Mouse (Mus musculus) liver, adult 2 months (tissue): ENCODE measurements at regions not wholly inside any gene's neighbourhood (a gene's known extent, or its start where the extent isn't known, plus 50 kb on each side); places are given as distances from the start of the nearest gene placed in this dataset.

Source experiments
- DNase-seq: peaks from one replicate; pipeline ENCODE4 v3.0.0-alpha.2; 2011; ENCODE audit warnings: low read depth, low spot score; ENCODE audit errors: extremely low read depth
- H3K27ac ChIP-seq: fragments of 200-500 bp; replicated peaks from 2 replicates; pipeline ENCODE4 v1.5.1; 2012; ENCODE audit warnings: low read depth, mild to moderate bottlenecking, control low read depth, inconsistent platforms, low read length; ENCODE audit not compliant: insufficient read depth
- H3K27me3 ChIP-seq: fragments of 200-500 bp; 2 replicates; pipeline ENCODE4 v1.6.1; 2012; ENCODE audit warnings: mild to moderate bottlenecking, moderate library complexity, low read length, inconsistent platforms; ENCODE audit not compliant: control insufficient read depth, insufficient read depth
- H3K36me3 ChIP-seq: fragments of 200-500 bp; 2 replicates; pipeline ENCODE4 v1.6.1; 2012; ENCODE audit warnings: low read length, inconsistent platforms; ENCODE audit not compliant: control insufficient read depth, insufficient read depth
- H3K4me1 ChIP-seq: fragments of 200-500 bp; 2 replicates; pipeline ENCODE4 v1.6.1; 2011; ENCODE audit warnings: low read length; ENCODE audit not compliant: control insufficient read depth, insufficient read depth
- H3K4me3 ChIP-seq: fragments of 200-500 bp; 2 replicates; pipeline ENCODE4 v1.5.1; 2011; ENCODE audit warnings: low read depth, mild to moderate bottlenecking, control low read depth, low read length, moderate library complexity; ENCODE audit not compliant: insufficient read depth
- H3K79me2 ChIP-seq: fragments of 200-500 bp; 2 replicates; pipeline ENCODE4 v1.6.1; 2012; ENCODE audit warnings: inconsistent platforms, mild to moderate bottlenecking, low read length, moderate library complexity; ENCODE audit not compliant: control insufficient read depth, insufficient read depth
- H3K9ac ChIP-seq: fragments of 200-500 bp; 2 replicates; pipeline ENCODE4 v1.6.1; 2012; ENCODE audit warnings: low read depth, mild to moderate bottlenecking, control low read depth, inconsistent platforms, low read length
- CTCF ChIP-seq: fragments of 200-500 bp; IDR thresholded peaks from 2 replicates; pipeline ENCODE4 v1.5.1; 2011; ENCODE audit warnings: low read depth, low read length, control low read depth
- POLR2A ChIP-seq: fragments of 200-500 bp; IDR thresholded peaks from 2 replicates; pipeline ENCODE4 v1.6.1; 2011; ENCODE audit warnings: low read length, control low read depth; ENCODE audit not compliant: insufficient read depth; ENCODE audit errors: extremely low read depth
- WGBS: fragments of 180-500 bp; shearing (Covaris S2); methylation state at CpG from one replicate; pipeline ENCODE4 v1.1.7; 2018; 5-methylcytosine and 5-hydroxymethylcytosine counted together

DNA sequence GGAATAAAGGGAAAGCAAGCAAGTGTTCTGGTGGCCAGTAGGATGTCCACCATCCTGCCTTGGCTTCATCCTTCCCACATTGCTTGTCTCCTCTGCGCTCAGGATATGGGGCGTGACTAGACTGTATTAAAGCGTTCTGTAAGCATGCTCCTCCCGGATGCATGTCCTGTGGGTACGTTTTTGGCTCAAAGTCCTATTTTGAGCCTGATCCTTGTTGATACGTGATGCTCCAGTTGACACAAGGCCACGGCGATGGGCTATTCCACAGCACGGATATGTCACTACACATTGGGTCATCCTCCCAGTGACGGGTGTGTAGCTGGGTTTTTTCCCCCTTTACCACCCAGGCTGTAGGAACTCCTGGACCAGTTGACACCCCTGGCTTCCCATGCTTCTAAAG lies 110.6 kb downstream of the Mn1 start:
- TF ChIP-seq CTCF, result no peak
- TF ChIP-seq POLR2A, result no peak
- H3K27ac ChIP-seq, result no peak overlapping the region
- no peaks in the 10 kb centered on the region for H3K27me3 ChIP-seq
- 87% methylated on average over 10 of the region's 10 CpGs for WGBS
- H3K4me1 ChIP-seq, result no peaks in the 10 kb centered on the region
- no peak overlapping the region for H3K4me3 ChIP-seq
- H3K36me3 ChIP-seq, result no peaks in the 10 kb centered on the region
- no peak for DNase-seq
- H3K79me2 ChIP-seq, result no peaks in the 10 kb centered on the region
- H3K9ac ChIP-seq, result no peak overlapping the region

DNA sequence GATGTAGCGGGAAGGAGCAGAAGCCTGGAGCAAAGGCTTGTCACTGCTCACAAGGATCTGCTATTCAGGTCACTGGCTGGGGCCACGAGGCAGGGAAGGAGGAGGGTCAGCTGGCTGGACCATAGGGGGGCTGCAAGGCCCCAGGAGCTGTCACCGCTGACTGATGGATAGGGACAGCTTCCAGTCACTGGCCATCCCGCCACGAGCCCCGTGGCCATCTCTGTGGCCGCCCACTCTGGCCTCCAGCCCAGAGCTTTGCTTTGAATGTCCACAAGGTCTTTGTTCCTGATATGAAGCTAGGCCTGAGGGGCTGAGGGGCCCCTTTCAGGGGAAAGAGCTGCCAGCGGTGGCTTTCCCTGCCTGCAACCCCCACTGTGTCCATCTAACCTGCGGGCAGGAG lies 111.9 kb downstream of the Mn1 start:
- WGBS, result 62% methylated on average over 9 of the region's 9 CpGs
- H3K4me3 ChIP-seq, result no peak overlapping the region
- H3K79me2 ChIP-seq, result no peaks in the 10 kb centered on the region
- no peak for DNase-seq
- no peak overlapping the region for H3K9ac ChIP-seq
- H3K27ac ChIP-seq, result no peak overlapping the region
- no peaks in the 10 kb centered on the region for H3K4me1 ChIP-seq
- no peaks in the 10 kb centered on the region for H3K27me3 ChIP-seq
- H3K36me3 ChIP-seq, result no peaks in the 10 kb centered on the region
- TF ChIP-seq POLR2A (no peak), CTCF (no peak)

DNA sequence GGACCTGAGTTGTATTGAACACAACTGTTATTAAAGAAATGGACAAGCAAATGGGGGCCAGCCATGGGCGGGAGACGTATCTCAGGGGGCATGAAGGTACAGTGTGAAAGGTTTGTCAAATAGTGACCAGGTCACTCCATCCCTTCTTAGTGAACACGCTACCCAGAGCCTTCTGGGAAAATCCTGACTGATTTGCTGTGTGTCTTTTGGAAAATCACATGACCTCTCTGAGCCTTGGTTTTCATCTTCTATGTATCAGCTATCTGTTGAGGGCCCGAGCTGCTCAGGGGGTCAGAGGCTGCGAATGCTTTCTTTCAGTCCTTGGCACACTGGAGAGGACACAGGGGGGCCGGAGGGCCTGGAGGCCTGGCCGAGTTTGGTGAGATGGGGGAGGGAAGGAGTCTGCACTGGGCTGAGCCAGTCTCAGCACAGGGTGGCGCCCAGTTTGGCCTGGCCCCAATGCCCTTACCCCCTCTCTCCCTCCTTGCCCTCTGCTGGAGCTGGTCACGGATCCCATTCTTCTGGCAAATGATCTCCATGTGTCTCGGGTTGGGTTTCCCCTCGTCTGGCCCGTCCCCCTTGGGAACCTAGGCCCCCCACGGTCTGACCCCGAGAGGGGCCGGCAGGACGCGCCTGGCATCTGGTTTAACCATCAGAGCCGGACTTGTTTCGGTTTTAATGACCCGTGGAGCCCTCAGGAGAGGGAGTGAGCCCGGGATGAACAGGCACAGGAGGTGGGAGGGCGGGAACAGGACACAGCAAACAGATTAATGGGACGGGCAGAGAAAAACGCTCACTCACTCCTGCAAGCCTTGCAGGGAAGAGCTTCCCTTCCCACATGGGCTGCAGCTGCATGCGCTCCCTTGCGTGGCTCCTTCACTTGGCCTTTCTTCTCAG lies 113.7 kb downstream of the Mn1 start:
- no peak for DNase-seq
- Histone ChIP-seq H3K4me1 (no peaks in the 10 kb centered on the region), H3K27me3 (no peaks in the 10 kb centered on the region), H3K9ac (no peak overlapping the region), H3K79me2 (no peaks in the 10 kb centered on the region), H3K4me3 (no peak overlapping the region), H3K36me3 (no peaks in the 10 kb centered on the region), H3K27ac (no peak overlapping the region)
- 25% methylated on average over 26 of the region's 26 CpGs for WGBS
- no peak for TF ChIP-seq CTCF
- TF ChIP-seq POLR2A, result no peak

DNA sequence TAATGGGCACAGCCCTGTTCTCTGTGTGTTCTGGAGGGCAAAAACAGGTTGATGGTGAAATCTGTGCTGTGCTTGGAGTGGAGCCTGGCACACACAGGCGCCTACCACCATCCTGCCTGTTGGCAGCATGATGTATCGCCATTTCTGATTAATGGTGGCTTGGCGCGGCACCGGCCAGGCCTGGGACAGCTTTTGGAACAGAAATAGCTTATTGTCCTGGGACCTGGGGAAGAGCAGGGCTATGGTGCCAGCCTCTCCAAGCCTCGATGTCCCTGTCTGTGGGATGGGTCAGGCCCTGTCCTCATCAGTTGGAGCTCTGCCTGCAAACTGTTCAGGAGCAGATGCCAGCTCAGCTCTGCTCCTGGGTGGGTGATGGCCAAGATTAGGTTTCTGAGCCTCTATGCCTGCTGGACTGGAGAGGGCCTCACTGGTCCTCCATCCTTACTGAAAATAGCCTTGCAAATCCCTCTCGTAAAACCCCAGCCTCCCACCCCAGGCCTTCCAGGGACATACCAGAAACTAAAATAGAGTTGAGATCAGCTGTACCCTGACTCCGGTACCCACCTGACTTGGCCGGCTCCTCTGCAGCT lies 115.4 kb downstream of the Mn1 start:
- no peak for DNase-seq
- Histone ChIP-seq H3K36me3 (no peaks in the 10 kb centered on the region), H3K4me3 (no peak overlapping the region), H3K9ac (no peak overlapping the region), H3K27me3 (no peaks in the 10 kb centered on the region), H3K27ac (no peak overlapping the region), H3K79me2 (no peaks in the 10 kb centered on the region), H3K4me1 (no peaks in the 10 kb centered on the region)
- TF ChIP-seq POLR2A (no peak), CTCF (no peak)
- 94% methylated on average over 9 of the region's 9 CpGs for WGBS

DNA sequence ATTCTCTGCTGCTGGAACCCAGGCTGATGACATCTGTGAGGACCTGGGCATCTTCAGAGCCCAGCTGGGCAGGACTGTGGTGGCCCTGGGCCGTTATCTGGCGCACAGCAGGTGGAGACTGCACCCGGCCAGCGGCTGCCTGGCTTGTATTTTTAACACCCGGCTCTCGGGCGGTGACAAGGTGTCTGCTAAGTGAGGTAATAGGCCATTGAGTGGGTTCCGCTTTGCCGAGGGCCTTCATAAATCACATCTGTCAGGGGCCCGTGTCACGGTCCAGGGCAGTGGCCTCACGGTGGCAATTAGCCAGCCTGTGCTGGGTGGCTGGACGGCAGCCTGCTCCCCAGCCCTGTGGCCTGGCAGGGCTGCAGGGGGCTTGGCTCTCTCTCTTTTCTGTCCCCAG lies 118.8 kb downstream of the Mn1 start:
- Histone ChIP-seq H3K36me3 (no peaks in the 10 kb centered on the region), H3K27ac (no peak overlapping the region), H3K27me3 (no peaks in the 10 kb centered on the region), H3K79me2 (no peaks in the 10 kb centered on the region), H3K4me3 (no peak overlapping the region), H3K9ac (no peak overlapping the region), H3K4me1 (no peaks in the 10 kb centered on the region)
- no peak for TF ChIP-seq POLR2A
- no peak for TF ChIP-seq CTCF
- no peak for DNase-seq
- 64% methylated on average over 13 of the region's 13 CpGs for WGBS
